In genomic region chr8:106265398-106265797, GRCm38 (mm10) we compare ENCODE assay signal across 24 mouse cellular contexts. TPM values are rescaled to one million over a fixed set of nuclear protein-coding genes. Genes with fewer than 3 reads are reported as not detected.
DNase-seq lines count a peak whose midpoint lies in the region; ATAC-seq and TF ChIP-seq lines count a peak whose summit lies in the region.
"Had no signal": no experiment of that assay in that cellular context is flagged by ENCODE, and none has a peak within 500 bp of the region (broad histone marks: within the 10 kb centered on the region; RNA-seq: fewer than 3 reads in every experiment).

No protein-coding gene starts in this region.

- H3K27ac ChIP-seq in heart, embryonic 10.5 days = peak overlapping the region; percentile 16; the same call in 1 of the 2 replicates
- H3K27ac ChIP-seq in midbrain, embryonic 10.5 days (replicated peaks) = 0 out of 2 replicates have a peak overlapping the region, but pooled peaks have one; percentile 6
- H3K27ac ChIP-seq in midbrain, embryonic 11.5 days (ENCODE audit: low read depth, low read length) = no peak overlapping the region
- H3K27ac ChIP-seq in ES-E14 (ENCODE audit: insufficient read depth, low read depth, low read length, poor library complexity, severe bottlenecking) = no peak overlapping the region
- H3K27ac ChIP-seq: embryonic facial prominence, embryonic 13.5 days; forebrain, embryonic 12.5 days; forebrain, embryonic 15.5 days; heart, embryonic 13.5 days; hindbrain, embryonic 14.5 days had no signal

- no peak for ATAC-seq in midbrain, embryonic 11.5 days (ENCODE audit: low FRiP score)
- ATAC-seq: activated CD4-positive, CD25-positive, alpha-beta regulatory T cell, adult 4 months; CD4-positive, CD25-positive, alpha-beta regulatory T cell, adult 4 months; forebrain, embryonic 15.5 days; intestine, postnatal 0 days had no signal

- no peaks in the 10 kb centered on the region for H3K36me3 ChIP-seq in heart, embryonic 10.5 days
- H3K36me3 ChIP-seq in midbrain, embryonic 10.5 days = peaks cover 43% of the 10 kb centered on the region
- H3K36me3 ChIP-seq in midbrain, embryonic 11.5 days (ENCODE audit: control insufficient read depth, insufficient read depth, low read length) = no peaks in the 10 kb centered on the region
- no peaks in the 10 kb centered on the region for H3K36me3 ChIP-seq in ES-E14 (ENCODE audit: control insufficient read depth, insufficient read depth, low read length, poor library complexity, severe bottlenecking)
- H3K36me3 ChIP-seq: heart, embryonic 13.5 days had no signal

- no peak for DNase-seq in heart, embryonic 10.5 days (ENCODE audit: low spot score)
- no peak for DNase-seq in heart, postnatal 10 days
- DNase-seq in midbrain, embryonic 10.5 days (ENCODE audit: low spot score) = no peak
- no peak for DNase-seq in midbrain, embryonic 11.5 days (ENCODE audit: low spot score, missing footprints)
- no peak for DNase-seq in ES-E14 (ENCODE audit: low read depth, low spot score)
- DNase-seq in ovary, postnatal 14 days (ENCODE audit: low spot score) = no peak
- DNase-seq in heart, postnatal 25 days (ENCODE audit: low spot score) = no peak
- DNase-seq: adrenal gland, adult 8-10 months; adrenal gland, postnatal 25 days; cerebellum, adult 11-12 months; cerebellum, adult 8-10 months; cerebellum, postnatal 14 days; gastrocnemius, postnatal 36 days; heart, postnatal 36 days; kidney, adult 2 months had no signal

- peaks cover 58% of the 10 kb centered on the region for H3K4me1 ChIP-seq in heart, embryonic 10.5 days
- peaks cover 21% of the 10 kb centered on the region for H3K4me1 ChIP-seq in midbrain, embryonic 10.5 days
- H3K4me1 ChIP-seq in midbrain, embryonic 11.5 days (ENCODE audit: control insufficient read depth, insufficient read depth, low read length) = peaks cover 2% of the 10 kb centered on the region
- H3K4me1 ChIP-seq in ES-E14 (ENCODE audit: control insufficient read depth in 2 of 2, insufficient read depth in 2 of 2, low read length in 2 of 2, poor library complexity in 1 of 2) = 0 out of 4 replicates have a peak, but pooled peaks cover 0 to 3% of the 10 kb centered on the region in 2 experiments

- no peak overlapping the region for H3K9ac ChIP-seq in midbrain, embryonic 11.5 days (ENCODE audit: low read length)
- H3K9ac ChIP-seq in ES-E14 (ENCODE audit: insufficient read depth, low read depth, low read length, poor library complexity, severe bottlenecking) = no peak overlapping the region
- H3K9ac ChIP-seq: embryonic facial prominence, embryonic 13.5 days; forebrain, embryonic 12.5 days; forebrain, embryonic 15.5 days; heart, embryonic 13.5 days; hindbrain, embryonic 14.5 days had no signal

- in situ Hi-C loops in ES-E14 (cut with MboI; ENCODE audit: low sequenced_read_pairs in 2 of 2, unreplicated experiment in 2 of 2) = no loop called here

- H3K4me3 ChIP-seq in heart, embryonic 10.5 days = no peak overlapping the region
- H3K4me3 ChIP-seq in midbrain, embryonic 10.5 days = no peak overlapping the region
- no peak overlapping the region for H3K4me3 ChIP-seq in midbrain, embryonic 11.5 days (ENCODE audit: low read depth, low read length)
- peak overlapping the region; percentile 20 to 33; a peak in 2 of 4 replicates for H3K4me3 ChIP-seq in ES-E14 (ENCODE audit: insufficient read depth in 1 of 2, low read depth in 1 of 2, low read length in 2 of 2, poor library complexity in 1 of 2, severe bottlenecking in 1 of 2)
- H3K4me3 ChIP-seq: embryonic facial prominence, embryonic 13.5 days; erythroblast, embryonic 14.5 days; forebrain, embryonic 12.5 days; forebrain, embryonic 15.5 days; heart, embryonic 13.5 days had no signal

- no peak overlapping the region for H3K4me2 ChIP-seq in midbrain, embryonic 11.5 days
- H3K4me2 ChIP-seq: embryonic facial prominence, embryonic 13.5 days; forebrain, embryonic 12.5 days; forebrain, embryonic 15.5 days; heart, embryonic 13.5 days; hindbrain, embryonic 14.5 days had no signal

- H3K27me3 ChIP-seq in heart, embryonic 10.5 days (ENCODE audit: insufficient read depth, poor library complexity, severe bottlenecking) = peaks cover 5% of the 10 kb centered on the region; the same call in 1 of the 2 replicates
- H3K27me3 ChIP-seq in midbrain, embryonic 10.5 days (ENCODE audit: low read depth, poor library complexity, severe bottlenecking) = no peaks in the 10 kb centered on the region
- no peaks in the 10 kb centered on the region for H3K27me3 ChIP-seq in midbrain, embryonic 11.5 days (ENCODE audit: control insufficient read depth, insufficient read depth, low read length)
- H3K27me3 ChIP-seq: embryonic facial prominence, embryonic 13.5 days; forebrain, embryonic 12.5 days; forebrain, embryonic 15.5 days; heart, embryonic 13.5 days had no signal

- no peaks in the 10 kb centered on the region for H3K9me3 ChIP-seq in heart, embryonic 10.5 days
- no peaks in the 10 kb centered on the region for H3K9me3 ChIP-seq in midbrain, embryonic 10.5 days (replicated peaks)
- H3K9me3 ChIP-seq in midbrain, embryonic 11.5 days (ENCODE audit: control insufficient read depth, low read length) = no peaks in the 10 kb centered on the region
- no peaks in the 10 kb centered on the region for H3K9me3 ChIP-seq in ES-E14 (ENCODE audit: control insufficient read depth, insufficient read depth, low read depth, low read length)
- H3K9me3 ChIP-seq: embryonic facial prominence, embryonic 13.5 days; forebrain, embryonic 12.5 days; forebrain, embryonic 15.5 days; heart, embryonic 13.5 days had no signal

- intact Hi-C loops in heart, postnatal 10 days (cut with DNase I) = no loop called here
- intact Hi-C loops in heart, postnatal 25 days (cut with DNase I) = no loop called here

- WGBS in heart, embryonic 10.5 days = 86% methylated on average over 17 of the region's 17 CpGs
- 89% methylated on average over 17 of the region's 17 CpGs for WGBS in midbrain, embryonic 10.5 days
- WGBS in midbrain, embryonic 11.5 days = 85% methylated on average over 17 of the region's 17 CpGs

TF ChIP-seq in ES-E14, 5 proteins besides CTCF, POLR2A, EP300 and RAD21:
- TF ChIP-seq HCFC1 (IDR thresholded peaks at IDR 0.05; ENCODE audit: borderline replicate concordance, insufficient read depth, low read length) (no peak), ZC3H11A (IDR thresholded peaks at IDR 0.05; ENCODE audit: borderline replicate concordance, low read depth, low read length) (no peak), ZNF384 (IDR thresholded peaks at IDR 0.05; ENCODE audit: low read depth, low read length) (no peak), CHD2 (IDR thresholded peaks at IDR 0.05; ENCODE audit: low read depth, low read length) (no peak), MAFK (IDR thresholded peaks at IDR 0.05; ENCODE audit: insufficient read depth, low read depth, low read length) (no peak)

RNA-seq across cellular contexts. Expression of gene Prmt7, which starts 54.7 kb away (rescaled TPM):
- polyA plus RNA-seq in heart, embryonic 10.5 days (2016; fragmentation: Nextera tagmentation; extraction: Ambion mirVana) = 59.7 and 63.9 TPM in 2 replicates
- 10 to 100 TPM; 21.6 to 24.0 TPM for total RNA-seq in heart, postnatal 10 days (2021)
- polyA plus RNA-seq in midbrain, embryonic 10.5 days (2016; fragmentation: Nextera tagmentation; extraction: Ambion mirVana) = 78.9 and 81.6 TPM in 2 replicates
- polyA plus RNA-seq in midbrain, embryonic 11.5 days (2014; fragmentation: Nextera tagmentation; extraction: Ambion mirVana) = 59.5 and 61.7 TPM in 2 replicates
- 55.8 and 66.1 TPM in 2 replicates for total RNA-seq in ES-E14 (2012; rRNA removed)
- 10 to 100 TPM; 23.1 to 25.8 TPM for total RNA-seq in heart, postnatal 25 days (2021)

RNA-seq across cellular contexts. Expression of gene Slc7a6os, which starts 54.7 kb away (rescaled TPM):
- 24.1 and 38.1 TPM in 2 replicates for polyA plus RNA-seq in heart, embryonic 10.5 days (2016; fragmentation: Nextera tagmentation; extraction: Ambion mirVana)
- 10 to 100 TPM; 15.2 to 15.8 TPM for total RNA-seq in heart, postnatal 10 days (2021)
- polyA plus RNA-seq in midbrain, embryonic 10.5 days (2016; fragmentation: Nextera tagmentation; extraction: Ambion mirVana) = 34.9 and 35.9 TPM in 2 replicates
- 41.5 and 42.2 TPM in 2 replicates for polyA plus RNA-seq in midbrain, embryonic 11.5 days (2014; fragmentation: Nextera tagmentation; extraction: Ambion mirVana)
- 66.2 and 69.1 TPM in 2 replicates for total RNA-seq in ES-E14 (2012; rRNA removed)
- total RNA-seq in heart, postnatal 25 days (2021) = 10 to 100 TPM in 1 of 2 experiments, 1 to 10 TPM in 1; 9.6 to 10.9 TPM

Comparison
In these comparisons a context has a peak if more than half of its experiments do, and no peak if none do; other contexts are left out.
1. H3K27ac ChIP-seq: peak in heart, embryonic 10.5 days (single experiment) and midbrain, embryonic 10.5 days (single experiment); none in midbrain, embryonic 11.5 days (single experiment) and ES-E14 (single experiment).
2. H3K4me3 ChIP-seq: peak in ES-E14 (2 of 2); none in heart, embryonic 10.5 days (single experiment), midbrain, embryonic 10.5 days (single experiment) and midbrain, embryonic 11.5 days (single experiment).